Mouse (Mus musculus): ENCODE data around the gene Cfap61. TPM values are rescaled to one million over a fixed set of nuclear protein-coding genes. Genes with fewer than 3 reads are reported as not detected.

Cfap61 gene
- polyA plus RNA-seq, 1 experiment from 2014 or later: 4.2 TPM

- Histone ChIP-seq H3K9ac (no peak overlapping the region), H3K9me3 (ENCODE audit: control insufficient read depth, low read length) (no peaks in the 10 kb centered on the region), H3K27me3 (ENCODE audit: control insufficient read depth, insufficient read depth, low read length) (no peaks in the 10 kb centered on the region), H3K36me3 (replicated peaks; ENCODE audit: control insufficient read depth, insufficient read depth) (no peaks in the 10 kb centered on the region), H3K4me2 (replicated peaks) (no peak overlapping the region), H3K4me3 (replicated peaks; ENCODE audit: low read length) (no peak overlapping the region), H3K4me1 (replicated peaks; ENCODE audit: control insufficient read depth, insufficient read depth, low read length) (no peaks in the 10 kb centered on the region), H3K27ac (no peak overlapping the region)
- no peak for DNase-seq (ENCODE audit: low spot score)
- no peak for ATAC-seq (ENCODE audit: low FRiP score)
- WGBS: 97% methylated on average over 1 of the region's 1 CpGs
These were observed 152.8 kb downstream of the Cfap61 start for GRCm38 (mm10) chr2:146087411-146087810.

DNA sequence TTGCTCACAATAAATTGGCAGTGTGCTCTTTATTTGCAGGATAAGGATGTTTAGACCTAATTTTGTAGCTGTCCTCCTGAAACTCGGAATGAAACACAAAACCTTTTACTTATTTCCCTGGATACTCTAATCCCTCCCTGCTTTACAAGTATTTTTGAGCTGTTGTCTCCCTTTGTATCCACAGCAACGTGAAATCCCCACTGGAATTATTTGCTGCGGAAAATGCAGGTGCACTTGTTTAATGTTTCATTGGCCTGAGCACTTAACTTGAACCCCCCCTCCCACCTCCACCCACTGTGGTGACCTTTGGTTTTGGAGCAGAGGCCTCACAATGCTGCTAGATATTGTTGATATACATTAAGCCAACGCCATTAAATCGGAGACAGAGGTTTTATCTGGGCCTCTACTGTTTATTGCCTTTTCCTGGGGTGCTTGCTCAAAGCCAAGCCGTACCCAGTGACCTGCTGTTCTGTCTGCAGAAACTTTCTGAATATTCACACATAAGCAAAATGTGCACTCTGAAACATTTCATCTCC, 154.6 kb downstream of the Cfap61 start:
- Histone ChIP-seq H3K27me3 (ENCODE audit: control insufficient read depth, insufficient read depth, low read length) (no peaks in the 10 kb centered on the region), H3K9ac (no peak overlapping the region), H3K9me3 (ENCODE audit: control insufficient read depth, low read length) (no peaks in the 10 kb centered on the region), H3K27ac (no peak overlapping the region), H3K4me2 (replicated peaks) (no peak overlapping the region), H3K36me3 (replicated peaks; ENCODE audit: control insufficient read depth, insufficient read depth) (no peaks in the 10 kb centered on the region), H3K4me1 (replicated peaks; ENCODE audit: control insufficient read depth, insufficient read depth, low read length) (no peaks in the 10 kb centered on the region), H3K4me3 (replicated peaks; ENCODE audit: low read length) (no peak overlapping the region)
- DNase-seq (ENCODE audit: low spot score) (no peak), ATAC-seq (ENCODE audit: low FRiP score) (no peak)
- WGBS: 44% methylated on average over 6 of the region's 6 CpGs

DNA sequence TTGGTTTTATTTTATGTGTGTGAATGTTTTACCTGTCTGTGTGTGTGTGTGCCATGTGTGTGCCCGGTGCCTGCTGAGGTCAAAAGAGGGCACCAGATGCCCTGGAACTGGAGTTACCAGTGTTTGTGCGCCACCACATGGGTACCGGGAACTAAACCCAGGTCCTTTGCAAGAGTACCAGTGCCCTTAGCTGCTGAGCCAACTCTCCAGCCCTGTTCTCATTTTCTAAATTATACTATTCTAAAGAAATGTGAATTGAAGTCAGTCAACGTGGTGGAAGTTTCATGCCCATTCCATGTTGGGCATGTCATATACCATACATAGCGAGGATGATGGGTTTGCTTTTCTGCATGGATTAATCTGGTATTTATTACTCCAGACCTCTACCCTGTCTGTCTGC, 162.9 kb downstream of the Cfap61 start:
- H3K9ac ChIP-seq: no peak overlapping the region
- 98% methylated on average over 5 of the region's 5 CpGs for WGBS
- no peaks in the 10 kb centered on the region for H3K9me3 ChIP-seq (ENCODE audit: control insufficient read depth, low read length)
- DNase-seq (ENCODE audit: low spot score): no peak
- H3K27ac ChIP-seq: no peak overlapping the region
- H3K4me2 ChIP-seq (replicated peaks): no peak overlapping the region
- no peaks in the 10 kb centered on the region for H3K27me3 ChIP-seq (ENCODE audit: control insufficient read depth, insufficient read depth, low read length)
- no peak for ATAC-seq (ENCODE audit: low FRiP score)
- H3K4me1 ChIP-seq (replicated peaks; ENCODE audit: control insufficient read depth, insufficient read depth, low read length): peaks cover 4% of the 10 kb centered on the region; the same call in 1 of the 2 replicates
- no peaks in the 10 kb centered on the region for H3K36me3 ChIP-seq (replicated peaks; ENCODE audit: control insufficient read depth, insufficient read depth)
- no peak overlapping the region for H3K4me3 ChIP-seq (replicated peaks; ENCODE audit: low read length)

- Histone ChIP-seq H3K27me3 (ENCODE audit: control insufficient read depth, insufficient read depth, low read length) (no peaks in the 10 kb centered on the region), H3K36me3 (replicated peaks; ENCODE audit: control insufficient read depth, insufficient read depth) (no peaks in the 10 kb centered on the region), H3K4me1 (replicated peaks; ENCODE audit: control insufficient read depth, insufficient read depth, low read length) (peaks cover 4% of the 10 kb centered on the region; the same call in 1 of the 2 replicates), H3K4me2 (replicated peaks) (no peak overlapping the region), H3K9ac (no peak overlapping the region), H3K27ac (no peak overlapping the region), H3K4me3 (replicated peaks; ENCODE audit: low read length) (no peak overlapping the region), H3K9me3 (ENCODE audit: control insufficient read depth, low read length) (no peaks in the 10 kb centered on the region)
- WGBS: 72% methylated on average over 16 of the region's 16 CpGs
- no peak for ATAC-seq (ENCODE audit: low FRiP score)
- DNase-seq (ENCODE audit: low spot score): no peak
These were observed 164.5 kb downstream of the Cfap61 start for GRCm38 (mm10) chr2:146098853-146099717.

- ATAC-seq (ENCODE audit: low FRiP score) (no peak), DNase-seq (ENCODE audit: low spot score) (no peak)
- 94% methylated on average over 3 of the region's 3 CpGs for WGBS
- Histone ChIP-seq H3K27ac (no peak overlapping the region), H3K4me1 (replicated peaks; ENCODE audit: control insufficient read depth, insufficient read depth, low read length) (peaks cover 4% of the 10 kb centered on the region; the same call in 1 of the 2 replicates), H3K9me3 (ENCODE audit: control insufficient read depth, low read length) (no peaks in the 10 kb centered on the region), H3K36me3 (replicated peaks; ENCODE audit: control insufficient read depth, insufficient read depth) (no peaks in the 10 kb centered on the region), H3K27me3 (ENCODE audit: control insufficient read depth, insufficient read depth, low read length) (no peaks in the 10 kb centered on the region), H3K9ac (no peak overlapping the region), H3K4me2 (replicated peaks) (no peak overlapping the region), H3K4me3 (replicated peaks; ENCODE audit: low read length) (no peak overlapping the region)
These were observed 165.3 kb downstream of the Cfap61 start for GRCm38 (mm10) chr2:146099838-146100237.

DNA sequence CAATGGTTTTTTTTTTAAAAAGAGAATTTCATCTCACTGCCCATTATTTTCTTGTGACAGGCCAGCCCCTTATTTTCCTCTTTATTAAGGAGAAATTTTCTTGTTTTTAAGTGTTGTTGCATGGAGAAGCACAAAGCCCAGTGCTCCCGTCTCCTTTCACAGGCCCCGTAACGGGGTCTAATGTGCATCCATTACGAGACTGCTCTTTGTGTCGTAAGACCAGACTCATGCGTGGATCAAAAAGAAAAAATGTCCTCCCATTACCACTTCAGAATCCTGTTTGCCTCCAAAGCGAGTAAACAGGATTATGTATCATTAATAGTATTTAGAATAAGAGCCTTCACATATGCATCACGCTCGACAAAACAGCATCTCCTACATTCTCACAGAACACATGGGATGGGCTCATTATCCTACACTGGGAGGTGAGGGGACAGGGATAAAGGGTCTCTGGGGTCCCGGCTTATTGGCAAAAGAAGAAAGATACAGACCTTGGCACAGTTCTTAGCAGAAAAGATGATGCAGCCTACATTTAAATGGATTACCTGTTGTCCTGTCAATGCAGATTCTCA, 166.0 kb downstream of the Cfap61 start:
- H3K27me3 ChIP-seq (ENCODE audit: control insufficient read depth, insufficient read depth, low read length): no peaks in the 10 kb centered on the region
- DNase-seq (ENCODE audit: low spot score) (no peak), ATAC-seq (ENCODE audit: low FRiP score) (no peak)
- peaks cover 4% of the 10 kb centered on the region; the same call in 1 of the 2 replicates for H3K4me1 ChIP-seq (replicated peaks; ENCODE audit: control insufficient read depth, insufficient read depth, low read length)
- H3K4me3 ChIP-seq (replicated peaks; ENCODE audit: low read length): no peak overlapping the region
- no peak overlapping the region for H3K9ac ChIP-seq
- no peaks in the 10 kb centered on the region for H3K36me3 ChIP-seq (replicated peaks; ENCODE audit: control insufficient read depth, insufficient read depth)
- no peaks in the 10 kb centered on the region for H3K9me3 ChIP-seq (ENCODE audit: control insufficient read depth, low read length)
- H3K4me2 ChIP-seq (replicated peaks): no peak overlapping the region
- H3K27ac ChIP-seq: no peak overlapping the region
- 62% methylated on average over 10 of the region's 10 CpGs for WGBS

DNA sequence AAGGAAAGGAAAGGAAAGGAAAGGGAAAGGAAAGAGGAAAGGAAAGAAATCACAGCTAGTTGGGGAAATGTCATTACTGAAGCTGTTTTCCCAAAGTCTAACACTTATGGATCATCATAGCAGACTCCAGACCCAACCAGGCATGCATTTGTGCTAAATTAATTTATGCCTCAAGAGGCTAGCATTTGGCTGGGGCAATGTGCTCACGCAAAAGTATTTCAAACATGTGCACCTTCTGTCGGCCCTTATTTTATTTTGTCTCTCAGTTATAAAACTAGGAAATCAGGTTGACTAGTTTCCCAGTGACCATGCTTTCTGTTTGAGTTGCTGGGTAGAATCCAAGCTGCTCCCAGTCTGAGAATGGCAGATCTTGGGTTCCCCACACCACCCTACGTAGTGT, 168.0 kb downstream of the Cfap61 start:
- 72% methylated on average over 3 of the region's 3 CpGs for WGBS
- Histone ChIP-seq H3K4me3 (replicated peaks; ENCODE audit: low read length) (no peak overlapping the region), H3K4me1 (replicated peaks; ENCODE audit: control insufficient read depth, insufficient read depth, low read length) (peaks cover 4% of the 10 kb centered on the region; the same call in 1 of the 2 replicates), H3K27ac (no peak overlapping the region), H3K9ac (no peak overlapping the region), H3K36me3 (replicated peaks; ENCODE audit: control insufficient read depth, insufficient read depth) (no peaks in the 10 kb centered on the region), H3K9me3 (ENCODE audit: control insufficient read depth, low read length) (no peaks in the 10 kb centered on the region), H3K4me2 (replicated peaks) (no peak overlapping the region), H3K27me3 (ENCODE audit: control insufficient read depth, insufficient read depth, low read length) (no peaks in the 10 kb centered on the region)
- no peak for ATAC-seq (ENCODE audit: low FRiP score)
- DNase-seq (ENCODE audit: low spot score): no peak

DNA sequence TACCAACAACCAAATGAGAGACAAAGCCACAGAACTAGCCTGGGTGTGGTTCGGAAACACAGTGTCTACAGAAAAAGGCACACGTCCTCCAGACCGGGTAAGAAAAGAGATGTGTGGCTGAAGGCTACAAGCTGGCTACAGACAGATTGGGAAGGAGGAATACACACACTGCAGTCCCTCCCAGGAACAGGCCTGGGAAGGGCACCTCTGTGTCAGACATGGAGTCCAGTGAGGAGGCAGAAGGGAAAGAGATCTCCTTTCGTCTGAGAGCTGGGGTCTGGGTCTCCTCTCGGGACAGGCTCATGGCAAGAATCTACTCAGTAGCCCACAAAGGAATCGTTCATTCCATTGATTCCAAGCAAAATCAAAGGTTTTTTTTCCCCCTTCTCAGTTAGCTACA, 170.8 kb downstream of the Cfap61 start:
- 80% methylated on average over 6 of the region's 6 CpGs for WGBS
- no peak overlapping the region for H3K27ac ChIP-seq
- no peak for ATAC-seq (ENCODE audit: low FRiP score)

GRCm38 (mm10) chr2:146107980-146108379, 173.4 kb downstream of the Cfap61 start:
- no peaks in the 10 kb centered on the region for H3K4me1 ChIP-seq (replicated peaks; ENCODE audit: control insufficient read depth, insufficient read depth, low read length)
- H3K36me3 ChIP-seq (replicated peaks; ENCODE audit: control insufficient read depth, insufficient read depth): no peaks in the 10 kb centered on the region
- 97% methylated on average over 4 of the region's 4 CpGs for WGBS
- H3K4me2 ChIP-seq (replicated peaks): no peak overlapping the region
- H3K27ac ChIP-seq: no peak overlapping the region
- no peak for DNase-seq (ENCODE audit: low spot score)
- ATAC-seq (ENCODE audit: low FRiP score): no peak
- no peaks in the 10 kb centered on the region for H3K9me3 ChIP-seq (ENCODE audit: control insufficient read depth, low read length)
- H3K9ac ChIP-seq: no peak overlapping the region
- H3K4me3 ChIP-seq (replicated peaks; ENCODE audit: low read length): no peak overlapping the region
- H3K27me3 ChIP-seq (ENCODE audit: control insufficient read depth, insufficient read depth, low read length): no peaks in the 10 kb centered on the region

More for the DNA sequence above, 170.8 kb downstream of the Cfap61 start:
- Histone ChIP-seq H3K27me3 (ENCODE audit: control insufficient read depth, insufficient read depth, low read length) (no peaks in the 10 kb centered on the region), H3K36me3 (replicated peaks; ENCODE audit: control insufficient read depth, insufficient read depth) (no peaks in the 10 kb centered on the region), H3K9me3 (ENCODE audit: control insufficient read depth, low read length) (no peaks in the 10 kb centered on the region), H3K9ac (no peak overlapping the region), H3K4me1 (replicated peaks; ENCODE audit: control insufficient read depth, insufficient read depth, low read length) (peaks cover 4% of the 10 kb centered on the region; the same call in 1 of the 2 replicates), H3K4me2 (replicated peaks) (no peak overlapping the region), H3K4me3 (replicated peaks; ENCODE audit: low read length) (no peak overlapping the region)
- no peak for DNase-seq (ENCODE audit: low spot score)

Data from hindbrain, embryonic 14.5 days (tissue).